Comparison of ENCODE assay signal across 9 mouse cellular contexts in the genomic region with DNA sequence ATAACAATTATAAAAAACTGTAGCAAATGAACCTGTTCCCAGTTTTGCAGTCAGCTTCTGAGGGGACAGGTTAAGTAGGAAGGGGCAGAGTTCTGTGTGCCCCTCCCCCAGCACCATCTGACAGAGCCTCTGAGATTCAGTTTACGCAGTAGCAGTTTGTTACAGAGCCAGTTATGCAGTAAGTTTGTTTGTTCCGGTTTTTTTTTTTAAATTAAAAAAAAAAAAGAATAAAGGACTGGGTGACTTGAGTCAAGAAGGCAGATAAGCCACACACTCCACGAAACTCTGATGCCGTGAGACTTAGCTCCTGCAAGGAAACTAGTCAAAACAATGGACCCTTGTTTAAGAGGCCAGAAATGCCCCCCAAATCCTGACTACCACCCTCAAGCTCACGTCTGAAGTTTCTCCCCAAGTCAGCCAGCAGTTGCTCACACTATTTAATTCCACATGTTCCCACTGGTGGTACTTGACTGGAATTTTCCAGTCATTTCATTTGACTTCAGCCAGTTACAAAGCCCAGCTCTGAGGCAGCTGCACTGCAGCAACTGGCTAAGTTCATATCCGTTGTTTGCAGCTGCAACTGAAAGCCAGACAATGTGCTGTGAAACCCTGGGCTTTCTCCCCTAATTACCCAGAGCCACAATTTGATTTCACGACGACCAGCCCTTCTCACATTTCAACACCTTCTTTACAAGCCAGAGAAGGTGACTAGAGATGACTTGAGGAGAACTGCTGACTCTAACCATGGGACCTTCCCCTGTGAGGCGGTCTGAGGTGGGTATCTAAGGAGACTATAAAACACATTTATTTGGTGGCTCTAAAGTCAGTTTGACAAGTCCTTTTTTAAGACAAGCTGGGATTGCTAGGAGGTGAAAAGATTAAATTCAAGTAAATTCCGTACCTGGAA. TPM values are rescaled to one million over a fixed set of nuclear protein-coding genes. Genes with fewer than 3 reads are reported as not detected.
DNase-seq lines count a peak whose midpoint lies in the region; ATAC-seq and TF ChIP-seq lines count a peak whose summit lies in the region.
"Had no signal": no experiment of that assay in that cellular context is flagged by ENCODE, and none has a peak within 500 bp of the region (broad histone marks: within the 10 kb centered on the region; RNA-seq: fewer than 3 reads in every experiment).

No protein-coding gene starts in this region.

- H3K4me2 ChIP-seq in liver, embryonic 11.5 days: no peak overlapping the region
- H3K4me2 ChIP-seq in liver, postnatal 0 days (ENCODE audit: low read depth, low read length): no peak overlapping the region
- H3K4me2 ChIP-seq in embryonic facial prominence, embryonic 13.5 days: peak overlapping the region; percentile 19
- no peak overlapping the region for H3K4me2 ChIP-seq in hindbrain, embryonic 15.5 days
- H3K4me2 ChIP-seq in myocyte (ENCODE audit: low read depth): peak overlapping the region; percentile 35
- H3K4me2 ChIP-seq: liver, embryonic 13.5 days had no signal

- 32% methylated on average over 10 of the region's 10 CpGs for WGBS in liver, embryonic 11.5 days
- WGBS in liver, postnatal 0 days (ENCODE audit: insufficient replicate concordance): 37% methylated on average over 10 of the region's 10 CpGs
- 12% methylated on average over 10 of the region's 10 CpGs for WGBS in embryonic facial prominence, embryonic 13.5 days
- WGBS in hindbrain, embryonic 15.5 days: 25% methylated on average over 10 of the region's 10 CpGs

- no peak overlapping the region for H3K9ac ChIP-seq in liver, embryonic 11.5 days (ENCODE audit: low read depth, low read length)
- H3K9ac ChIP-seq in liver, postnatal 0 days (replicated peaks): no peak overlapping the region
- peak overlapping the region; percentile 32; the same call in 1 of the 2 replicates for H3K9ac ChIP-seq in embryonic facial prominence, embryonic 13.5 days
- no peak overlapping the region for H3K9ac ChIP-seq in hindbrain, embryonic 15.5 days
- H3K9ac ChIP-seq: liver, embryonic 13.5 days had no signal

- H3K4me3 ChIP-seq in liver, embryonic 11.5 days (ENCODE audit: low read depth, low read length): no peak overlapping the region
- H3K4me3 ChIP-seq in liver, postnatal 0 days (ENCODE audit: low read depth, low read length): no peak overlapping the region
- H3K4me3 ChIP-seq in embryonic facial prominence, embryonic 13.5 days: no peak overlapping the region
- H3K4me3 ChIP-seq in hindbrain, embryonic 15.5 days: no peak overlapping the region
- H3K4me3 ChIP-seq in myocyte: no peak overlapping the region
- H3K4me3 ChIP-seq: liver, embryonic 13.5 days had no signal

- H3K9me3 ChIP-seq in liver, embryonic 11.5 days (ENCODE audit: control insufficient read depth, low read length): no peaks in the 10 kb centered on the region
- H3K9me3 ChIP-seq in liver, postnatal 0 days (ENCODE audit: low read length): no peaks in the 10 kb centered on the region
- H3K9me3 ChIP-seq in embryonic facial prominence, embryonic 13.5 days: no peaks in the 10 kb centered on the region
- no peaks in the 10 kb centered on the region for H3K9me3 ChIP-seq in hindbrain, embryonic 15.5 days
- H3K9me3 ChIP-seq: liver, embryonic 13.5 days had no signal

- TF ChIP-seq POLR2A in myocyte (IDR thresholded peaks at IDR 0.05; ENCODE audit: insufficient read length, low read depth): no peak

- H3K79me2 ChIP-seq in myocyte (ENCODE audit: control insufficient read depth, insufficient read depth): peaks cover 75% of the 10 kb centered on the region

- H3ac ChIP-seq in myocyte (ENCODE audit: control insufficient read depth, insufficient read length): no peak overlapping the region

- TF ChIP-seq CTCF in liver, postnatal 0 days (IDR thresholded peaks at IDR 0.05; ENCODE audit: low read depth): no peak

- H3K36me3 ChIP-seq in liver, embryonic 11.5 days (ENCODE audit: control insufficient read depth, insufficient read depth, low read length): no peaks in the 10 kb centered on the region
- no peaks in the 10 kb centered on the region; the same call in 1 of the 2 replicates for H3K36me3 ChIP-seq in liver, postnatal 0 days (replicated peaks; ENCODE audit: insufficient read depth, low read length)
- H3K36me3 ChIP-seq in embryonic facial prominence, embryonic 13.5 days: peaks cover 18% of the 10 kb centered on the region
- H3K36me3 ChIP-seq in hindbrain, embryonic 15.5 days: peaks cover 16% of the 10 kb centered on the region
- H3K36me3 ChIP-seq in myocyte (ENCODE audit: control insufficient read depth, insufficient read depth): peaks cover 20% of the 10 kb centered on the region
- H3K36me3 ChIP-seq: liver, embryonic 13.5 days had no signal

- no peak for ATAC-seq in liver, embryonic 11.5 days (replicated peaks; ENCODE audit: low FRiP score)
- ATAC-seq in liver, postnatal 0 days: no peak
- 0 out of 2 replicates have a peak, but pooled peaks have one; percentile 39 for ATAC-seq in embryonic facial prominence, embryonic 13.5 days (ENCODE audit: insufficient number of reproducible peaks, insufficient read depth, low FRiP score, low TSS enrichment, low read depth)
- no peak for ATAC-seq in hindbrain, embryonic 15.5 days (ENCODE audit: low FRiP score, low read depth)

- H3K4me1 ChIP-seq in liver, embryonic 11.5 days (replicated peaks; ENCODE audit: control insufficient read depth, insufficient read depth, low read length): 0 out of 2 replicates have a peak, but pooled peaks cover 2% of the 10 kb centered on the region
- no peaks in the 10 kb centered on the region for H3K4me1 ChIP-seq in liver, postnatal 0 days (ENCODE audit: insufficient read depth)
- H3K4me1 ChIP-seq in embryonic facial prominence, embryonic 13.5 days: peaks cover 50% of the 10 kb centered on the region
- H3K4me1 ChIP-seq in hindbrain, embryonic 15.5 days (replicated peaks): peaks cover 53% of the 10 kb centered on the region
- H3K4me1 ChIP-seq: liver, embryonic 13.5 days had no signal

- TF ChIP-seq EP300 in liver, postnatal 0 days (IDR thresholded peaks at IDR 0.05; ENCODE audit: low read depth): no peak

- DNase-seq in liver, embryonic 11.5 days (ENCODE audit: low spot score): no peak
- DNase-seq in liver, postnatal 0 days: no peak
- no peak for DNase-seq in urinary bladder, postnatal 25 days (ENCODE audit: low spot score)
- DNase-seq in right cerebral cortex, adult 2 months (ENCODE audit: low spot score in 2 of 2): no peak
- DNase-seq: liver, embryonic 13.5 days; right cerebral cortex, postnatal 4 days had no signal

- 0 out of 2 replicates have a peak overlapping the region, but pooled peaks have one; percentile 5 for H3K27ac ChIP-seq in liver, embryonic 11.5 days (ENCODE audit: low read depth, low read length)
- no peak overlapping the region for H3K27ac ChIP-seq in liver, postnatal 0 days (ENCODE audit: low read depth)
- peak overlapping the region; percentile 82 for H3K27ac ChIP-seq in embryonic facial prominence, embryonic 13.5 days
- 0 out of 2 replicates have a peak overlapping the region, but pooled peaks have one; percentile 18 for H3K27ac ChIP-seq in hindbrain, embryonic 15.5 days (replicated peaks)
- H3K27ac ChIP-seq: liver, embryonic 13.5 days had no signal

- H3K27me3 ChIP-seq in liver, embryonic 11.5 days (replicated peaks; ENCODE audit: control insufficient read depth, insufficient read depth, low read length): no peaks in the 10 kb centered on the region
- no peaks in the 10 kb centered on the region for H3K27me3 ChIP-seq in liver, postnatal 0 days (ENCODE audit: insufficient read depth, low read length)
- no peaks in the 10 kb centered on the region for H3K27me3 ChIP-seq in embryonic facial prominence, embryonic 13.5 days
- no peaks in the 10 kb centered on the region for H3K27me3 ChIP-seq in hindbrain, embryonic 15.5 days
- no peaks in the 10 kb centered on the region for H3K27me3 ChIP-seq in myocyte (ENCODE audit: control insufficient read depth, insufficient read depth, insufficient read length)
- H3K27me3 ChIP-seq: liver, embryonic 13.5 days had no signal

TF ChIP-seq in myocyte, 11 proteins besides CTCF, POLR2A, EP300 and RAD21:
- no peak for TF ChIP-seq POLR2AphosphoS2 (IDR thresholded peaks at IDR 0.05; ENCODE audit: insufficient read length, low read depth)
- TF ChIP-seq TCF3 (IDR thresholded peaks at IDR 0.05; ENCODE audit: insufficient read length, low read depth): no peak
- no peak for TF ChIP-seq SRF (IDR thresholded peaks at IDR 0.05; ENCODE audit: control insufficient read depth, insufficient read length, low read depth)
- no peak for TF ChIP-seq E2F4 (IDR thresholded peaks at IDR 0.05; ENCODE audit: insufficient read depth)
- peak in 2 of 3 experiments; percentile 8 to 58 for TF ChIP-seq MYOG (IDR thresholded peaks at IDR 0.05; ENCODE audit: control insufficient read depth in 1 of 3, insufficient read depth in 1 of 3, insufficient read length in 2 of 3, low read depth in 2 of 3)
- TF ChIP-seq MYOD1 (IDR thresholded peaks at IDR 0.05; ENCODE audit: control insufficient read depth in 1 of 3, insufficient read length in 2 of 3, low read depth in 2 of 3): peak in 2 of 3 experiments; percentile 51 to 64
- no peak for TF ChIP-seq CEBPB (IDR thresholded peaks at IDR 0.05; ENCODE audit: insufficient read depth, poor library complexity, severe bottlenecking)

RNA-seq across cellular contexts. Expression of gene Rgmb, which starts 22.1 kb away (rescaled TPM):
- 3.6 and 5.1 TPM in 2 replicates for polyA plus RNA-seq in liver, embryonic 11.5 days (2014; fragmentation: Nextera tagmentation; extraction: Ambion mirVana)
- 1.3 and 1.6 TPM in 2 replicates for polyA plus RNA-seq in liver, postnatal 0 days (2015; fragmentation: Nextera tagmentation; extraction: Ambion mirVana)
- 14.3 and 18.8 TPM in 2 replicates for polyA plus RNA-seq in embryonic facial prominence, embryonic 13.5 days (2015; fragmentation: Nextera tagmentation; extraction: Ambion mirVana)
- polyA plus RNA-seq in hindbrain, embryonic 15.5 days (2015; fragmentation: Nextera tagmentation; extraction: Ambion mirVana): 74.7 and 79.3 TPM in 2 replicates
- 13.8 TPM for polyA plus RNA-seq in myocyte (2012; fragmentation: generic; extraction: Trizol)

Comparison
In these comparisons a context has a peak if more than half of its experiments do, and no peak if none do; other contexts are left out.
1. H3K4me2 ChIP-seq: peak in embryonic facial prominence, embryonic 13.5 days (single experiment) and myocyte (single experiment); none in liver, embryonic 11.5 days (single experiment), liver, postnatal 0 days (single experiment) and hindbrain, embryonic 15.5 days (single experiment).